Mouse (Mus musculus): ENCODE results near the gene Kcnmb1.

Gene Kcnmb1

GRCm38 (mm10) chr11:33962688-33963407 is at the start of gene Kcnmb1:
TSS of gene Kcnmb1 (plus strand) at chr11:33963013.
- no peak for DNase-seq (ENCODE audit: low read depth, low spot score)

- no peak for DNase-seq (ENCODE audit: low read depth, low spot score)
Measured at GRCm38 (mm10) chr11:33913061-33913460, 49.8 kb upstream of the Kcnmb1 start.

GRCm38 (mm10) chr11:33914216-33914615 is 48.6 kb upstream of the Kcnmb1 start:
- no peak for DNase-seq (ENCODE audit: low read depth, low spot score)

GRCm38 (mm10) chr11:33917574-33917973 is 45.2 kb upstream of the Kcnmb1 start:
- peak; percentile 48 for DNase-seq (ENCODE audit: low read depth, low spot score)

GRCm38 (mm10) chr11:33918424-33918823 is 44.4 kb upstream of the Kcnmb1 start:
- DNase-seq (ENCODE audit: low read depth, low spot score): no peak

- no peak for DNase-seq (ENCODE audit: low read depth, low spot score)
Measured at GRCm38 (mm10) chr11:33919826-33920225, 43.0 kb upstream of the Kcnmb1 start.

GRCm38 (mm10) chr11:33921451-33921850 is 41.4 kb upstream of the Kcnmb1 start:
- no peak for DNase-seq (ENCODE audit: low read depth, low spot score)

- no peak for DNase-seq (ENCODE audit: low read depth, low spot score)
Measured at GRCm38 (mm10) chr11:33923031-33923430, 39.8 kb upstream of the Kcnmb1 start.

- DNase-seq (ENCODE audit: low read depth, low spot score): no peak
Measured at GRCm38 (mm10) chr11:33925778-33926177, 37.0 kb upstream of the Kcnmb1 start.

GRCm38 (mm10) chr11:33926551-33926950 is 36.3 kb upstream of the Kcnmb1 start:
- no peak for DNase-seq (ENCODE audit: low read depth, low spot score)

- no peak for DNase-seq (ENCODE audit: low read depth, low spot score)
Measured at GRCm38 (mm10) chr11:33927321-33927720, 35.5 kb upstream of the Kcnmb1 start.

GRCm38 (mm10) chr11:33927836-33928235 is 35.0 kb upstream of the Kcnmb1 start:
- no peak for DNase-seq (ENCODE audit: low read depth, low spot score)

GRCm38 (mm10) chr11:33928658-33929057 is 34.2 kb upstream of the Kcnmb1 start:
- peak; percentile 7 for DNase-seq (ENCODE audit: low read depth, low spot score)

- no peak for DNase-seq (ENCODE audit: low read depth, low spot score)
Measured at GRCm38 (mm10) chr11:33929412-33929811, 33.4 kb upstream of the Kcnmb1 start.

- no peak for DNase-seq (ENCODE audit: low read depth, low spot score)
Measured at GRCm38 (mm10) chr11:33931836-33932385, 30.9 kb upstream of the Kcnmb1 start.

GRCm38 (mm10) chr11:33932386-33933111 is 30.3 kb upstream of the Kcnmb1 start:
- no peak for DNase-seq (ENCODE audit: low read depth, low spot score)

- no peak for DNase-seq (ENCODE audit: low read depth, low spot score)
Measured at GRCm38 (mm10) chr11:33934286-33934685, 28.5 kb upstream of the Kcnmb1 start.

GRCm38 (mm10) chr11:33937641-33938040 is 25.2 kb upstream of the Kcnmb1 start:
- DNase-seq (ENCODE audit: low read depth, low spot score): no peak

GRCm38 (mm10) chr11:33938561-33939274 is 24.1 kb upstream of the Kcnmb1 start:
- DNase-seq (ENCODE audit: low read depth, low spot score): no peak

GRCm38 (mm10) chr11:33939456-33940113 is 23.2 kb upstream of the Kcnmb1 start:
- no peak for DNase-seq (ENCODE audit: low read depth, low spot score)

GRCm38 (mm10) chr11:33943565-33943964 is 19.2 kb upstream of the Kcnmb1 start:
- no peak for DNase-seq (ENCODE audit: low read depth, low spot score)
